Mouse (Mus musculus): ENCODE measurements at regions not wholly inside any gene's neighbourhood (a gene's known extent, or its start where the extent isn't known, plus 50 kb on each side); places are given as distances from the start of the nearest gene placed in this dataset.

GRCm38 (mm10) chr13:110967626-110968506, 286.9 kb upstream of the Actbl2 start:
- DNase-seq (ENCODE audit: low read depth in 1 of 2, low spot score in 2 of 2): peak; percentile 22 to 25

- no peak for DNase-seq (ENCODE audit: low read depth in 1 of 2, low spot score in 2 of 2)
Measured at GRCm38 (mm10) chr13:110968507-110968905, 286.3 kb upstream of the Actbl2 start.

GRCm38 (mm10) chr13:110977379-110977778, 277.4 kb upstream of the Actbl2 start:
- no peak for DNase-seq (ENCODE audit: low read depth in 1 of 2, low spot score in 2 of 2)

GRCm38 (mm10) chr13:110978022-110978421, 276.8 kb upstream of the Actbl2 start:
- DNase-seq (ENCODE audit: low read depth in 1 of 2, low spot score in 2 of 2): no peak

GRCm38 (mm10) chr13:110990677-110991076, 264.1 kb upstream of the Actbl2 start:
- no peak for DNase-seq (ENCODE audit: low read depth in 1 of 2, low spot score in 2 of 2)

GRCm38 (mm10) chr13:110991121-110991520, 263.7 kb upstream of the Actbl2 start:
- no peak for DNase-seq (ENCODE audit: low read depth in 1 of 2, low spot score in 2 of 2)

- no peak for DNase-seq (ENCODE audit: low read depth in 1 of 2, low spot score in 2 of 2)
Measured at GRCm38 (mm10) chr13:110994596-110994995, 260.2 kb upstream of the Actbl2 start.

- DNase-seq (ENCODE audit: low read depth in 1 of 2, low spot score in 2 of 2): no peak
Measured at GRCm38 (mm10) chr13:111002670-111003069, 252.1 kb upstream of the Actbl2 start.

GRCm38 (mm10) chr13:111014142-111014541, 240.7 kb upstream of the Actbl2 start:
- DNase-seq (ENCODE audit: low read depth in 1 of 2, low spot score in 2 of 2): no peak

- DNase-seq (ENCODE audit: low read depth in 1 of 2, low spot score in 2 of 2): no peak
Measured at GRCm38 (mm10) chr13:111030111-111030510, 224.7 kb upstream of the Actbl2 start.

- no peak for DNase-seq (ENCODE audit: low read depth in 1 of 2, low spot score in 2 of 2)
Measured at GRCm38 (mm10) chr13:111031633-111032032, 223.2 kb upstream of the Actbl2 start.

GRCm38 (mm10) chr13:111043637-111044036, 211.2 kb upstream of the Actbl2 start:
- DNase-seq (ENCODE audit: low read depth in 1 of 2, low spot score in 2 of 2): no peak

GRCm38 (mm10) chr13:111044328-111045002, 210.3 kb upstream of the Actbl2 start:
- DNase-seq (ENCODE audit: low read depth in 1 of 2, low spot score in 2 of 2): no peak

GRCm38 (mm10) chr13:111050097-111050496, 204.7 kb upstream of the Actbl2 start:
- DNase-seq (ENCODE audit: low read depth in 1 of 2, low spot score in 2 of 2): no peak

GRCm38 (mm10) chr13:111055817-111056216, 199.0 kb upstream of the Actbl2 start:
- no peak for DNase-seq (ENCODE audit: low read depth in 1 of 2, low spot score in 2 of 2)

- DNase-seq (ENCODE audit: low read depth in 1 of 2, low spot score in 2 of 2): no peak
Measured at GRCm38 (mm10) chr13:111087753-111088152, 167.1 kb upstream of the Actbl2 start.

- DNase-seq (ENCODE audit: low read depth in 1 of 2, low spot score in 2 of 2): no peak
Measured at GRCm38 (mm10) chr13:111096071-111096470, 158.7 kb upstream of the Actbl2 start.

- no peak for DNase-seq (ENCODE audit: low read depth in 1 of 2, low spot score in 2 of 2)
Measured at GRCm38 (mm10) chr13:111097336-111097735, 157.5 kb upstream of the Actbl2 start.

GRCm38 (mm10) chr13:111098738-111099137, 156.1 kb upstream of the Actbl2 start:
- no peak for DNase-seq (ENCODE audit: low read depth in 1 of 2, low spot score in 2 of 2)

GRCm38 (mm10) chr13:111099252-111099651, 155.6 kb upstream of the Actbl2 start:
- DNase-seq (ENCODE audit: low read depth in 1 of 2, low spot score in 2 of 2): no peak

GRCm38 (mm10) chr13:111100448-111100847, 154.4 kb upstream of the Actbl2 start:
- DNase-seq (ENCODE audit: low read depth in 1 of 2, low spot score in 2 of 2): no peak

GRCm38 (mm10) chr13:111104567-111105219, 150.1 kb upstream of the Actbl2 start:
- no peak for DNase-seq (ENCODE audit: low read depth in 1 of 2, low spot score in 2 of 2)
